Mouse (Mus musculus) G1E (cell line): ENCODE data around the gene Adgrl3.

Experiments used
- CTCF ChIP-seq: IDR thresholded peaks from 2 replicates; pipeline ENCODE4 v1.5.1; 2012; ENCODE audit warnings: low read depth, low read length, inconsistent platforms, mixed read lengths
- GATA1 ChIP-seq: IDR thresholded peaks from 2 replicates; pipeline ENCODE4 v1.6.1; 2012; ENCODE audit warnings: borderline replicate concordance, low read length, inconsistent platforms, mixed read lengths
- POLR2AphosphoS5 ChIP-seq: IDR thresholded peaks from 2 replicates; pipeline ENCODE4 v1.6.1; 2012; ENCODE audit warnings: low read depth, low read length, inconsistent platforms; ENCODE audit not compliant: insufficient replicate concordance
- TAL1 ChIP-seq: conservative IDR thresholded peaks from 2 replicates; pipeline ENCODE4 v1.6.1; 2012; ENCODE audit warnings: low read depth, low read length, inconsistent platforms, mixed read lengths

- no peak for TF ChIP-seq GATA1
- no peak for TF ChIP-seq TAL1
- TF ChIP-seq CTCF = no peak
- no peak for TF ChIP-seq POLR2AphosphoS5
Measured at GRCm38 (mm10) chr5:81784770-81785169, 764.8 kb downstream of the Adgrl3 start.
